Mouse (Mus musculus): ENCODE results near the gene Zmynd11.

The Zmynd11 gene

DNA sequence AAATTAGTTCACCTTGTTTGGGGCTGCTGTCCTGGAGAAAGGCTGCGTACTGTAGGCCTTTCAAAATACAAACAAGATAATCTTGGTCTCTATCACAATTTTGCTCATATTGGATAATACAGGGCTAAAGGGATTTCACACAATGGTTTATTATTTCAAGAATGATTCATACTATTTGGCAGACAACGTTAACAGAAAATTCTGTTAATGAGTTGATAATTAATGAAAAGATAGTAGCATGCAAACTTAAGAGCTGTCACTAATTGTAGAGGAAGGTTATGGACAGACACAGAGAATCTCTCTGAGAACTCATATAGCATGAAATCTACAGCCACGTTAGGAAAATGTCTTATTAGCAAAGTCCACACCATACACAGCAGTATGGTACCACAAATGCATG is 52.2 kb downstream of the Zmynd11 start:
- no peak for DNase-seq

DNA sequence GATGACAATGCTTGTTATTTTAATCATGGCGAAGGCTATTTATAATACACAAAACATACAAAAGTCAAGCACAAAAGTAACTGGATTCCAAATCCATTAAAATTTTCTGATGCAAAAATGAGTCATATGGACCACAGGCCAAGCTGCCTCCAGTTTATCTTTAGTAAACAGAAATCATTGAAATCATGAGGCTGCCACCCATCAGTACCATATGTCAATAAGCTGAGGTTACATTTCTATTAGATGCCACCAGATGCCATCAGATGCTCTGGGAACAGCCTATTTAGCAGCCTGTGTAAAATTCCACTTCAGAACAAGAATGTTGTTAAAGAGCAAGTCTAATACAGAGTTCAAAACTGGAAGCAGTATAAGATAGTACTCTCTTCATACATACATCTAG is 52.7 kb downstream of the Zmynd11 start:
- DNase-seq, result no peak

DNA sequence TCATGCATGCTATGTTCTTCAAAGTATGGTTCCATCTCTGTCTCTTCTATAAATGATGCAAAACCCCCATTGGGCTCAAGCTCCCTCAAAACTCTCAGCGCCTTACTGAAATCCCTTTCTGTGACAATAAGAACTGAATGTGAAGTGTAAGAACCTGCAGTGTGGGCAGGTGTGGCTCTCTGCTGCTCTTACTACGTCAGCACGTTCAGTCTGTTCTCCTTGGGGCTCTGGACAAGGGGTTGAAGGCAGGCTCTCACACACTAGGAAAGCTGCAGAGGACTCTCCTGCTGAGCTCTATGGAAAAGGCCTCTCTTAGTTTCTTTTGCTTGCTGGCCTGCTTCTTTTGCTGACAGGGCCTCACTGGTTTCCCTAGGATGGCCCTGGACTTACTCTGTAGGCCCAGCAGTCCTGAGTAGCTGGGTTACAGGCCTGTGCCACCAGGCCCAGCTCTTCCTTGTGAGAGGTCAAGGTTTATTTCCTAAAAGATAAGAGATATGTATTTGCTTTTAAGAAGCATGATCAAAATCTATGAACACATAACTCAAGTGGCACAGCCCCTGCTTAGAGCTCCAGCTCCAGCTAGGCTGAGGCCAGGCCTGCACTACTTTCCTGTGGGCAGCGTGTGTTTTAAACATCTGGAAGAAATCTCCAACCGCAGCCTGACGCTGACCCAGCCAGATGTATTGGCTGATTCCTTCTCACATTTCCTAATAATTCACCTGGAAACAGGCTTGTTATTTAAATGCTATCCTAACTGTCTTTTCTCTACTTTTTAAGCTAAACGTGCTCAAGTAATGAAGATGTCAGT is 56.5 kb downstream of the Zmynd11 start:
- DNase-seq, result no peak

GRCm38 (mm10) chr13:9706720-9707119 is 58.4 kb downstream of the Zmynd11 start:
- no peak for DNase-seq

GRCm38 (mm10) chr13:9702615-9703235 is 62.4 kb downstream of the Zmynd11 start:
- DNase-seq, result no peak

- DNase-seq, result no peak
Observed at GRCm38 (mm10) chr13:9697340-9697739, 67.8 kb downstream of the Zmynd11 start.

GRCm38 (mm10) chr13:9695809-9696208 is 69.3 kb downstream of the Zmynd11 start:
- DNase-seq, result no peak

GRCm38 (mm10) chr13:9695403-9695802 is 69.7 kb downstream of the Zmynd11 start:
- no peak for DNase-seq

GRCm38 (mm10) chr13:9694651-9695050 is 70.5 kb downstream of the Zmynd11 start:
- no peak for DNase-seq

DNA sequence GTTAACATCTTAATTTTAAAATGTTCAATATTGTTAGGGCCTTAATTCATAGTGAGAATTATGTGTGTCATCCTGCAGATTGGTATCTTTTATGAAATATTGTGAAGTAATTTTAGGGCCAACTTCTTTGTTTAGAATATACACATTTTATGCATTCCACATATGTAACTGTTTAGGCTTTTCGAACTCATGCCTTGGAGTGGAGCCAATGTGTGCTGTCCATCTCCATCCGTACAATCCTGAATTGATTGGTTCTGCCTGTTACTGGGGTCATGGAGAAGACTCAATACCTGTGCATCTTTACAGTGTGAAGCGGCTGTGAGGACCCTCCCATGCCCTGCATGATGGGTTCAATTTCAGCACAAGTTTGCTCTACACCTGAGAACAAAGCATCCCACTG is 72.3 kb downstream of the Zmynd11 start:
- DNase-seq, result no peak

DNA sequence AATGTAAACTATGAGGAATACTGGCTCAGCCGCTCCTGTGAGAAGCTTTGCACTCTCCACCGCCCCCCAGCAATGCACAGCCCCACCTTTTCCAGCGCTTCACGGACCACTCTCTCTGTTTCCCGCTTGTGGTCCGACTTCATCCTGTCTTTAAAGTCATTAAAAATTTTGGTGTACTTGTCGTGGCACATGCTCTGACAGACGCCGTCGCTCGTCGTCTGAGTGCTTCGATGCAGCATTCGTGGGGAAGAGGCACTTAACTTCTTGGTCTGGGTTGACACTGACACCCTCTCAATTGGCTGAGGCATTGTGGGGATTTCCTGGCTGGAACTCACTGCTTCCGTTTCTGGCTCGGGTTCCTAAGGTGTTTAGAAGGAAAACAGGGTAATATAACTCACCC is 75.8 kb downstream of the Zmynd11 start:
- DNase-seq, result no peak

GRCm38 (mm10) chr13:9686765-9687164 is 78.4 kb downstream of the Zmynd11 start:
- no peak for DNase-seq

- no peak for DNase-seq
Observed at GRCm38 (mm10) chr13:9686261-9686660, 78.9 kb downstream of the Zmynd11 start.

- DNase-seq, result no peak
Observed at GRCm38 (mm10) chr13:9684153-9684923, 80.8 kb downstream of the Zmynd11 start.

DNA sequence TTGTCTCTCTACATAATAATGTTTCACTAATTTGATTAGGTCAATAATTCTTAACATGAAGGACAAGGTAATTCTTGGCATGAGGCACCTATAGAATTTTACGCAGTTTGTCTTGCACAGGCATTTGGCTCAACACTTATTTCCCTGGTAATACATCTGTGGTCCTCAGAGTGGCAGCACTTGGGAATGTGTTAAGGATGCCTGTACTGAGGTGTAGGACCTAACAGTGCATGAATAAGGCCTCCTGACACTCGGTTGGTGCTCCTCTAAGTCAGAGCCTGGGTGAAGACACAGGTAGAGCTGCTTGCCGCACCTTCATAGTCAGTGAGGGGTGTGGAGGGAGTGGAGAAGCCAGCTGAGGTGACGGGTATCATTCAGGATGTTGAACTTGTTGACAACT is 81.8 kb downstream of the Zmynd11 start:
- DNase-seq, result no peak

DNA sequence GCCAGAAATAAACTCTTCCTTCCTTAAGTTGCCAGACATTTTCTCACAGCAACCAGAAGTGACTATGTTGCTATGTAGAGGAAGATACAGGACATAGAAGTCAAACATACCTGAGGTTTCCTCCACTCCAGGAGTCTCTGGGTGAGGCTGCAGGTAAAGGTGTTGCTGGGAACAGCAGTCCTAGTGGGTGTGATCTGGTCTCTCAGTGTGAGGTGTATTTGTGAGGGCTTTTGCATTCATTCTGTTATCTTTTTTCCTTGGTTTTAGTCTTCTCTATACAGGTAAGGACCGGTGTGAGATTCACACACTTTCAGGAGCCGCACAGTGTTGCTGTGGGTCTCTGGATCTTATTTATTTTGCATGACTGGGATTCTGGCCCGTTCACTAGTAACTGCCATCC is 83.6 kb downstream of the Zmynd11 start:
- DNase-seq, result no peak

DNA sequence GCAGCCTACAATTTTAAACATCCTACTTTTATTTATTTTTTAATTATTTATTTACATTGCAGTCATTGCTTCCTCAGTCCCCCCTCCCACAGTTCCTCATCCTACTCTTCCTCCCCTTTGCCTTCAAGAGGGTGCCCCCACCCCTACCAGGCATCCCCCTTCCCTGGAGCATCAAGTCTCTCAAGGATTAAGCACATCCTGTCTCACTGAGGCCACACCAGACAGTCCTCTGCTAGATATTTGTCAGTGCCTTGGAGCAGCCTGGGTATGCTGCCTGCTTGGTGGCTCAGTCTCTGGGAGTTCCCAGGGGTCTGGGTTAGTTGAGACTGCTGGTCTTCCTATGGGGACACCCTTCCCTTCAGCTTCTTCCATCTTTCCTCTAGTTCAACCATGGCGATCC is 91.0 kb downstream of the Zmynd11 start:
- DNase-seq, result no peak

DNA sequence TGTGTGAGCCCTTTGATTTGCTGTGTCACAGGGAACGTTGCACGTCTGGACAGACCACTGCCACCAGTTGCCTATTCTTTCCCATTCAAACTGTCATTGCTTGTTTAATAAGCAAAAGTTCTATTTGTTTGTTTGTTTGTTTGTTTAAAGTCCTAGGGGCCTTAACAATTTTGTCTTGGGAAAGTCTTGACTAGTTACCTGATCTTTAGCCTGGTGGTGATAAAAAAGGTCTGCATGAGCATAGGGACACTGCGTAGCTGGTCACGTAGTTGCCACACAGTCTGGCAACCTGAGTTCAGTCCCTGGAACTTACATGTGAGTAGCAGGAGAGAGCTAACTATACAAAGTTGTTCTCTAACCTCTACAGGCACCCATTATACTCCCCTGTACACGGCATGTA is 95.9 kb downstream of the Zmynd11 start:
- DNase-seq, result no peak

DNA sequence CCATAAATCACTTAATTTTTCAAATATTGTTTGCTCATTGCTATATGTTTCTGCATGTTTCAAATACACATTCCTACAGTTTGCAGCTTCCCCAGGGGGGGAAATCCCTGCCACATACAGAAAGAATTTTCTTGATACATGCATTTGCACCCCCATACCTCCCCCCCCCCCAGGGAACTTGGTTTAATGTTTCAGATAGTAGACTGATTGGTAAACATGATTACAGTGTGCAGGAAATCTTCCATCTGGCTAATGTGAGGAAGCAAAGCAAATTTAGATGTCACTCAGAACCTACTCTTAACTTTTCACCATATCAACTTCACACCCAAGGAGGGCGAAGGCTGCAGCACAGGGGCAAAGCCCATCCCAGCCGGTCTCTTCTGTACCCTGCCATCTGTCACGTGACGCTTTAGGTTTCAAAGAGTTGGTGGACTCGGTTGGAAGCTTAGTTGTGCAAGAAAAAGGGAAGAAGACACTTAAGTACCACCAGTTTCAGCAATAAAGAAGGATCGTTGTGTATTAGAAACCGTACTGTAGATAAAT is 97.1 kb downstream of the Zmynd11 start:
- no peak for DNase-seq

- no peak for DNase-seq
Observed at GRCm38 (mm10) chr13:9663593-9663992, 101.5 kb downstream of the Zmynd11 start.

GRCm38 (mm10) chr13:9660711-9661110 is 104.4 kb downstream of the Zmynd11 start:
- DNase-seq, result no peak

GRCm38 (mm10) chr13:9656613-9657012 is 108.5 kb downstream of the Zmynd11 start:
- no peak for DNase-seq

DNA sequence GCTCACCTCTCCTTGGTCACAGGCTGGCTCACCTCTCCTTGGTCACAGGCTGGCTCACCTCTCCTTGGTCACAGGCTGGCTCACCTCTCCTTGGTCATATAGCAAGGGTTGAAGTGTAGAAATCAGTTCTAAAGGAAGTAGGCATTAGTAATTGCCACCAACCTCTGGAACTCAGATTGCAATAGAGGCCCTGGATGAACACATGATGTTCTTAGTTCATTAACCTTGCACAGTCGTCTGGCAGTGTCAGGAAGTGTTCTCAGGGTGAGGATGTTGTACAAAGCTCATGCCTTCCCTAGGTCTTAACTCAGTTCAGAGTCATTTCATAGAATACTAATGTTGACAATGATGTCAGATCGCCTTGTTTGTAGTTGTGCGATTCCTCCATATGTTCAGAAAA is 112.1 kb downstream of the Zmynd11 start:
- DNase-seq, result no peak

GRCm38 (mm10) chr13:9650580-9650979 is 114.5 kb downstream of the Zmynd11 start:
- DNase-seq, result no peak

Data from liver (tissue).